Mouse (Mus musculus): ENCODE data around the gene Ugt1a6a. TPM values are rescaled to one million over a fixed set of nuclear protein-coding genes. Genes with fewer than 3 reads are reported as not detected.

The Ugt1a6a gene
- polyA plus RNA-seq, 1 experiment from 2014 or later, result 29.2 TPM

GRCm38 (mm10) chr1:88268070-88268469, 133.5 kb downstream of the Ugt1a6a start:
- H3K4me2 ChIP-seq, result no peak overlapping the region
- WGBS, result 83% methylated on average over 6 of the region's 6 CpGs
- H3K9me3 ChIP-seq, result no peaks in the 10 kb centered on the region
- H3K27me3 ChIP-seq (replicated peaks), result no peaks in the 10 kb centered on the region
- H3K36me3 ChIP-seq, result peaks cover 85% of the 10 kb centered on the region
- H3K4me1 ChIP-seq, result no peaks in the 10 kb centered on the region
- ATAC-seq (ENCODE audit: insufficient read depth, low FRiP score, low read depth), result no peak
- no peak overlapping the region for H3K4me3 ChIP-seq (replicated peaks)
- H3K27ac ChIP-seq, result no peak overlapping the region
- H3K9ac ChIP-seq, result no peak overlapping the region

Other genes with a start within 250 kb of the Ugt1a6a start
- 29.2 and 33.5 TPM in 2 replicates for gene Usp40, start 126.3 kb upstream of the Ugt1a6a start, polyA plus RNA-seq (2015; fragmentation: Nextera tagmentation; extraction: Ambion mirVana)
- gene Ugt1a10, start 79.4 kb upstream of the Ugt1a6a start, polyA plus RNA-seq (2015; fragmentation: Nextera tagmentation; extraction: Ambion mirVana), result 0.28 TPM in 1 of 2 replicates, not detected in the other
- gene Ugt1a9, start 64.0 kb upstream of the Ugt1a6a start, polyA plus RNA-seq (2015; fragmentation: Nextera tagmentation; extraction: Ambion mirVana), result 1.7 and 1.8 TPM in 2 replicates
- not detected in 2 replicates for gene Ugt1a8, start 47.0 kb upstream of the Ugt1a6a start, polyA plus RNA-seq (2015; fragmentation: Nextera tagmentation; extraction: Ambion mirVana)
- 12.5 and 19.6 TPM in 2 replicates for gene Ugt1a7c, start 39.7 kb upstream of the Ugt1a6a start, polyA plus RNA-seq (2015; fragmentation: Nextera tagmentation; extraction: Ambion mirVana)
- 2.6 and 3.9 TPM in 2 replicates for gene Ugt1a6b, start 31.6 kb upstream of the Ugt1a6a start, polyA plus RNA-seq (2015; fragmentation: Nextera tagmentation; extraction: Ambion mirVana)
- not detected in 2 replicates for gene Ugt1a5, start 31.2 kb downstream of the Ugt1a6a start, polyA plus RNA-seq (2015; fragmentation: Nextera tagmentation; extraction: Ambion mirVana)
- gene Ugt1a2, start 65.8 kb downstream of the Ugt1a6a start, polyA plus RNA-seq (2015; fragmentation: Nextera tagmentation; extraction: Ambion mirVana), result 0.23 and 0.50 TPM in 2 replicates
- gene Dnajb3, start 71.0 kb downstream of the Ugt1a6a start, polyA plus RNA-seq (2015; fragmentation: Nextera tagmentation; extraction: Ambion mirVana), result 8.4 and 10.1 TPM in 2 replicates
- gene Ugt1a1, start 77.2 kb downstream of the Ugt1a6a start, polyA plus RNA-seq (2015; fragmentation: Nextera tagmentation; extraction: Ambion mirVana), result 5.3 and 7.1 TPM in 2 replicates
- gene Mroh2a, start 92.2 kb downstream of the Ugt1a6a start, polyA plus RNA-seq (2015; fragmentation: Nextera tagmentation; extraction: Ambion mirVana), result 0.94 and 1.2 TPM in 2 replicates
- 162 and 176 TPM in 2 replicates for gene Hjurp, start 142.8 kb downstream of the Ugt1a6a start, polyA plus RNA-seq (2015; fragmentation: Nextera tagmentation; extraction: Ambion mirVana)
- gene Trpm8, start 142.9 kb downstream of the Ugt1a6a start, polyA plus RNA-seq (2015; fragmentation: Nextera tagmentation; extraction: Ambion mirVana), result not detected in 2 replicates

Measured in stomach, embryonic 15.5 days (tissue).